Mouse (Mus musculus) ES-E14 (cell line): ENCODE results near the gene Tmem255a. TPM values are rescaled to one million over a fixed set of nuclear protein-coding genes. Genes with fewer than 3 reads are reported as not detected.
A peak's percentile ranks its signal among the peaks of the same experiment; 100 is the strongest.

Experiments
- DNase-seq: peaks from one replicate; pipeline ENCODE4 v3.0.0-alpha.2; 2013; ENCODE audit warnings: low read depth, low spot score
- H3K27ac ChIP-seq: 2 replicates; pipeline ENCODE4 v1.5.1; 2012; ENCODE audit warnings: low read depth, mild to moderate bottlenecking, low read length, moderate library complexity, mixed read lengths; ENCODE audit not compliant: poor library complexity, insufficient read depth, severe bottlenecking
- H3K36me3 ChIP-seq: 2 replicates; pipeline ENCODE4 v1.6.1; 2012; ENCODE audit warnings: mild to moderate bottlenecking, low read length, moderate library complexity, mixed read lengths; ENCODE audit not compliant: control insufficient read depth, poor library complexity, insufficient read depth, severe bottlenecking
- H3K4me1 ChIP-seq, 2 experiments: fragments of 150-350 bp in 1 of 2; sonication (generic) in 1 of 2; 2 replicates each; pipeline ENCODE4 v1.6.1; 2012; ENCODE audit warnings: low read length in 2 of 2, mild to moderate bottlenecking in 1 of 2, mixed read lengths in 1 of 2; ENCODE audit not compliant: control insufficient read depth in 2 of 2, insufficient read depth in 2 of 2, poor library complexity in 1 of 2
- H3K4me3 ChIP-seq, 2 experiments: fragments of 150-350 bp in 1 of 2; sonication (generic) in 1 of 2; 2 replicates each; pipeline ENCODE4 v1.5.1; 2012; ENCODE audit warnings: low read length in 2 of 2, low read depth in 1 of 2, mild to moderate bottlenecking in 1 of 2, mixed read lengths in 1 of 2; ENCODE audit not compliant: insufficient read depth in 1 of 2, poor library complexity in 1 of 2, severe bottlenecking in 1 of 2
- H3K9ac ChIP-seq: 2 replicates; pipeline ENCODE4 v1.6.1; 2012; ENCODE audit warnings: low read depth, mild to moderate bottlenecking, low read length, mixed read lengths; ENCODE audit not compliant: poor library complexity, insufficient read depth, severe bottlenecking
- H3K9me3 ChIP-seq: fragments of 150-350 bp; sonication (generic); 2 replicates; pipeline ENCODE4 v1.6.1; 2012; ENCODE audit warnings: low read depth, mild to moderate bottlenecking, low read length; ENCODE audit not compliant: control insufficient read depth, insufficient read depth
- CHD2 ChIP-seq: IDR thresholded peaks from 2 replicates; pipeline ENCODE4 v1.6.1; 2014; ENCODE audit warnings: mild to moderate bottlenecking, low read depth, low read length, inconsistent platforms
- HCFC1 ChIP-seq: IDR thresholded peaks from 2 replicates; pipeline ENCODE4 v1.6.1; 2012; ENCODE audit warnings: low read length, inconsistent platforms, borderline replicate concordance; ENCODE audit not compliant: insufficient read depth
- MAFK ChIP-seq: IDR thresholded peaks from 2 replicates; pipeline ENCODE4 v1.6.1; 2014; ENCODE audit warnings: mild to moderate bottlenecking, low read depth, low read length, inconsistent platforms; ENCODE audit not compliant: insufficient read depth
- ZC3H11A ChIP-seq: IDR thresholded peaks from 2 replicates; pipeline ENCODE4 v1.6.1; 2012; ENCODE audit warnings: low read depth, mild to moderate bottlenecking, inconsistent platforms, low read length, borderline replicate concordance
- ZNF384 ChIP-seq: IDR thresholded peaks from 2 replicates; pipeline ENCODE4 v1.6.1; 2012; ENCODE audit warnings: low read depth, low read length, inconsistent platforms
- in situ Hi-C, 2 experiments: fragments of 600-800 bp; cut with MboI; formaldehyde crosslinking; loops; one replicate each; pipeline ENCODE4 v1.15.1; 2025; ENCODE audit warnings: low sequenced_read_pairs in 2 of 2, inconsistent platforms in 1 of 2; ENCODE audit not compliant: unreplicated experiment in 2 of 2
- total RNA-seq: library from RNA; depleted of rRNA; stranded (reverse); fragments of 300-350 nt; gene quantifications from 2 replicates; pipeline ENCODE4 v1.2.3, GENCODE M21; 2012

The Tmem255a gene
- total RNA-seq, 1 experiment, result 0.22 TPM

DNA sequence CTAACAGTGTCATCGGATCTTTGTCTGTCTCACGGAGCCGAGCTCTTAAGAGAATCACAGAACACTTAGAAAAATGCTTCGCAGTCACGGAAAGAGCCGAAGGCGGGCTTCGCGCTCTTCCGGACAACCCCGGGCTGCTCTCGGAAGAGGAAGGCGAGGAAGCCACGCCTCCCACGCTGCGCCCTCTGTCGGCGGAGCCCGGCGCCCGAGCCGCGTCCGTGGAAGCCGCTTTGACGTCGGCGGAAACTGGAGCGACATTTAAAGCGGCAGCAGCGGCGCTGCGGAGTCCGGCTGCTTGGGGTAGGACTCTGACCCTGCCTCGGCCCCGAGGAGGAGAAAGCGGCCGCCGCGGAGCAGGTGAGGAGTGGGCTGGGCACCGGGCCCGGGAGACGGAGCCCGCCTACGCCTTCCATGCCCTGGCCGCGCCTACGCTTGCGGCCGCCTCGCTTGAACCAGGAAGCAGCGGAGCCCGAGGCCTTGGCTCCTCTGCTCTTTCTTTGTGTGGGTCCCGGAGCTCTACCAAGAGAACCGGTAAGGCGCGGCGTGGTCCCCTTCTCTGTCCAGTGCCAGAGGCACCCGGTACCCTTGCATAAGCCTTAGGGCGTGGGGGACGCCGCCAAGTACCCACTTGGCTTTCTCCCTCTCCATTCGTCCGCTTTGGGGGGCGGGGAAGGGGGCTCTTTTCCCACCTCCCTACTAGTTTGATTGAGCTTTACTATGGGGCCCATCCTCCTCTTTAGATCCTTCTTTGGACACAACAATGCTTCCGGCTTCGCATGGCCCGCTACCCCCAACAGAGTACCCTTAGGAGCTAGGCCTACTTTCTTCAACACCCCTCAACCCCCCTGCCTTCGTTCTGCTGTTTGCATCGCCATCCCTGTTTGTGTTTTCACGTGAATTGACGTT, 62.4 kb downstream of the Tmem255a start, which contains the start of gene Zbtb33:
Zbtb33 (plus strand) TSS at position 242 of the 906 bp plus-strand sequence.
- Histone ChIP-seq H3K27ac (no peak within 1 kb of the TSS), H3K9me3 (no peaks in the 10 kb centered on the region), H3K4me1 (peaks cover 2 to 4% of the 10 kb centered on the region in 2 experiments; a peak in 1 of 4 replicates), H3K36me3 (no peaks in the 10 kb centered on the region; the same call in 1 of the 2 replicates), H3K9ac (peak within 1 kb of the TSS; percentile 85), H3K4me3 (peak within 1 kb of the TSS; percentile 77)
- TF ChIP-seq HCFC1, result 0 out of 2 replicates have a peak, but pooled peaks have one; percentile 42
- TF ChIP-seq CHD2, result no peak
- no peak for TF ChIP-seq ZC3H11A
- no peak for TF ChIP-seq ZNF384
- no peak for TF ChIP-seq MAFK
- in situ Hi-C loops, result no loop called here
- peak; percentile 44 for DNase-seq

DNA sequence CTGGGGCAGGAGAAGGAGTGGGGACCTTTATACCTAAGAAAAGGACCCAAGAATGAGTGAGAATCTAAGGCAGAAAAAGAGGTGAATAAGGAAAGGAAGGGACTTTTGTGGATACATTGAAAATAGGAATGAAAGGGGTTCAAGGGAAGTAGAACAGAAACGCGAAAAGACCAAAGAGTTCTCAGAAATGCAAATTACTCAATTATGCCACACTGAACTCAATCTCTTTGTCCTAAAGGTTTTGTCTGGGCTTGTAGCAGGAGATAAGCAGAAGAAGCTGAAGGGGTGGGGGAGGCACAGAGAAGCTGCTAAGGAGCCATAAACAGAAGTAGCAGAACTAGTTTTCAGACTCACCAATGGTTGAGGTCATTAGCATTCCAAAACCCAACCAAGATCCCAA, 66.7 kb downstream of the Tmem255a start:
- in situ Hi-C loops, result no loop called here
- H3K9me3 ChIP-seq, result no peaks in the 10 kb centered on the region
- no peak overlapping the region; the same call in 1 of the 2 replicates for H3K27ac ChIP-seq
- H3K4me1 ChIP-seq, result peaks cover 3 to 4% of the 10 kb centered on the region in 2 experiments; a peak in 1 of 4 replicates
- no peak overlapping the region for H3K9ac ChIP-seq
- no peak for DNase-seq
- no peak overlapping the region for H3K4me3 ChIP-seq
- TF ChIP-seq HCFC1 (no peak), ZC3H11A (no peak), CHD2 (no peak), MAFK (no peak), ZNF384 (no peak)
- H3K36me3 ChIP-seq, result no peaks in the 10 kb centered on the region

- TF ChIP-seq HCFC1 (no peak), ZC3H11A (no peak), CHD2 (no peak), ZNF384 (no peak)
- Histone ChIP-seq H3K36me3 (no peaks in the 10 kb centered on the region), H3K9me3 (no peaks in the 10 kb centered on the region), H3K9ac (no peak overlapping the region), H3K4me1 (peaks cover 1 to 4% of the 10 kb centered on the region in 2 experiments; a peak in 1 of 4 replicates), H3K4me3 (no peak overlapping the region), H3K27ac (no peak overlapping the region)
- in situ Hi-C loops, result no loop called here
- peak; percentile 48 for DNase-seq
Observed at GRCm38 (mm10) chrX:38181608-38182258, 70.5 kb downstream of the Tmem255a start.

DNA sequence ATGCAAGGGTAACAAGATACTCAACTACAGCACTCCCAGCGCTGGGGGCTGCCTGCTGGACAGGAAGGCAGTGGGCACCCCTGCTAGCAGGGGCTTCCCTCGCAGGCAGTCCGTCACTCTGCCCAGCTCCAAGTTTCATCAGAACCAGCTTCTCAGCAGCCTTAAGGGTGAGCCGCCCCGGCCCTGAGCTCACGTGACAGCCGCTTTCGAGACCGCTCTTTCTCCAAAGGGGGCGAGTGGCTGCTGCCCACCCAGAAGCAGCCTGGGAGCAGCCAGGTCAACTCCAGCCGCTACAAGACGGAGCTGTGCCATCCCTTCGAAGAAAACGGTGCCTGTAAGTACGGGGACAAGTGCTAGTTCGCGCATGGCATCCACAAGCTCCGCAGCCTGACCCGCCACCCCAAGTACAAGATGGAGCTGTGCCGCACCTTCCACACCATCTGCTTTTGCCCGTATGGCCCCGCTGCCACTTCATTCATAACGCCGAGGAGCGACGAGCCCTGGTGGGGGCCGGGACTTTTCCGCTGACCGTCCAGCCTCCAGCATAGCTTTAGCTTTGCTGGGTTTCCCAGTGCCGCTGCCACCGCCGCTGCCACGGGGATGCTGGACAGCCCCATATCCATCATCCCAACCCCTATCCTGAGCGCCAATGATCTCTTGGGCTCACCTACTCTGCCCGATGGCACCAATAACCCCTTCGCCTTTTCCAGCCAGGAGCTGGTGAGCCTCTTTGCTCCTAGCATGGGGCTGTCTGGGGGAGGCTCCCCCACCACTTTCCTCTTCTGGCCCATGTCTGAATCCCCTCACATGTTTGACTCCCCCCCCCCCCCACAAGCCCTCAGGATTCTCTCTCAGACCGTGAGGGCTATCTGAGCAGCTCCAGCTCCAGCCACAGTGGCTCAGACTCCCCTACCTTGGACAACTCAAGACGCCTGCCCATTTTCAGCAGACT, 71.3 kb downstream of the Tmem255a start:
- Histone ChIP-seq H3K4me3 (peak overlapping the region; percentile 58 to 70), H3K36me3 (no peaks in the 10 kb centered on the region), H3K27ac (no peak overlapping the region), H3K4me1 (peaks cover 1 to 2% of the 10 kb centered on the region in 2 experiments; a peak in 1 of 4 replicates), H3K9me3 (no peaks in the 10 kb centered on the region), H3K9ac (peak overlapping the region; percentile 59; the same call in 1 of the 2 replicates)
- TF ChIP-seq ZNF384 (no peak), CHD2 (no peak), MAFK (no peak), HCFC1 (no peak)
- no peak for DNase-seq
- in situ Hi-C loops, result no loop called here
